Mouse (Mus musculus): ENCODE measurements around the gene Pcdh15. TPM values are rescaled to one million over a fixed set of nuclear protein-coding genes. Genes with fewer than 3 reads are reported as not detected.

Gene Pcdh15
- polyA plus RNA-seq, 1 experiment from 2014 or later, result 14.9 TPM

DNA sequence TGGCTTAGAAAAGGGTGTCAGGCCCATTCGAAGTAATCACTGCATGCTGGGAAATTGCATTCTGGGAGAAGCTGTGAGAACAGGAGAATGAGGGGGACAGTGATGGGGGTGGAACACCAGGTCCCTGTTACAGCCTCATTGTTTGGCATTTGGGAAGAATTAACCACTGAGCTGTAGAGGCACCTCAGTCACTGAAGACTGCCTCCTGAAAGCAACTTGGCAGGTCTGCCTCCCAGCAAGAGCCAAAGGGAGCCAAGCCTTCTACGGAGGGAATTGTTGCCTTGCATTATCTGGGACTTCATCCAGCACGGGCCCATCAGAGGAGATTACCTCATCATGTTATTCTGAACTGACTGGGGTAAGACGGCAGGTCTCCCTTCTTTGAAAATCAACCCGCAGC is 197.3 kb downstream of the Pcdh15 start:
- Histone ChIP-seq H3K9me3 (ENCODE audit: control insufficient read depth, low read length) (no peaks in the 10 kb centered on the region), H3K9ac (no peak overlapping the region), H3K27me3 (ENCODE audit: control insufficient read depth, insufficient read depth, low read length) (no peaks in the 10 kb centered on the region), H3K27ac (no peak overlapping the region), H3K4me1 (replicated peaks; ENCODE audit: control insufficient read depth, insufficient read depth, low read length) (no peaks in the 10 kb centered on the region), H3K36me3 (replicated peaks; ENCODE audit: control insufficient read depth, insufficient read depth) (no peaks in the 10 kb centered on the region), H3K4me3 (replicated peaks; ENCODE audit: low read length) (no peak overlapping the region), H3K4me2 (replicated peaks) (no peak overlapping the region)
- 68% methylated on average over 5 of the region's 5 CpGs for WGBS
- no peak for ATAC-seq (ENCODE audit: low FRiP score)
- DNase-seq (ENCODE audit: low spot score), result no peak

DNA sequence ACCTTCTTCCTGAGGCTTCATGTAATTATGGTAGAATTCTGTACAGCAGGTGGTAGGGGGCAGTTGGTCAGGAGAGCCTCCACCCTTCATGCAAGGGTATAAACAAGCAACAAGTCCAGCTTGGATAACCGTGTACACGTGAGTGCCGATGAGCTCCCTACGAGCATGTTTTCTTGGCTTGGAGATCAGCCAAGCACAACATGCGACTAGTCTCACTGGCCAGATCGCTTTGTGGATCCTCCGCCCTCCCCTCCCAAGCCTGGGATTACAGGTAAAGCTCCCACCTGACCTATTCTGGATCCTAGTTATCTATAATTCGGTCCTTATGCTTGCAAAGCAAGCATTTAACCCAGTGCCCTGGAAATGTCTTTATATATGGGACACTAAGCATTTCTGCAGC is 202.8 kb downstream of the Pcdh15 start:
- DNase-seq (ENCODE audit: low spot score), result no peak
- ATAC-seq (ENCODE audit: low FRiP score), result no peak
- H3K4me2 ChIP-seq (replicated peaks), result no peak overlapping the region

DNA sequence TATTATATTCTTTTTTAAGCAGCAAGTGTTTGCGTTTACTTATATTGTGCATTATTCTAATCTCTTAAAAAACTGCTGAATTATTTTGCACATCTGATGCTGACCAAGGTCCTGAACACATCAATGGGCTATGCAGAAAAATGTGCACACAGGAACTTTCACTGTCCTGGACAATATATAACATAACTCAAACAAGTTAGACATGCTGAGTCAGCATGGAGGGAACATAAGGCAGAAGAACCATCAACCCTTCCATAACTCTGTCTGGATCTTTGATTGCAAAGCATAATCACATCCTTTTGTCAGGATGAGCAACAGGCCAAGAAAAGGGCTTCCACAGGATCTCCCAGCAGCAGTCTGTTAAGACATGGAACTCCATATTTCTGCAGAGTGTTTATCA is 207.5 kb downstream of the Pcdh15 start:
- Histone ChIP-seq H3K27me3 (ENCODE audit: control insufficient read depth, insufficient read depth, low read length) (no peaks in the 10 kb centered on the region), H3K4me3 (replicated peaks; ENCODE audit: low read length) (no peak overlapping the region), H3K4me1 (replicated peaks; ENCODE audit: control insufficient read depth, insufficient read depth, low read length) (no peaks in the 10 kb centered on the region), H3K27ac (no peak overlapping the region), H3K4me2 (replicated peaks) (no peak overlapping the region), H3K9me3 (ENCODE audit: control insufficient read depth, low read length) (no peaks in the 10 kb centered on the region), H3K36me3 (replicated peaks; ENCODE audit: control insufficient read depth, insufficient read depth) (no peaks in the 10 kb centered on the region), H3K9ac (no peak overlapping the region)
- ATAC-seq (ENCODE audit: low FRiP score) (no peak), DNase-seq (ENCODE audit: low spot score) (no peak)
- WGBS, result 98% methylated on average over 1 of the region's 1 CpGs

More for the DNA sequence above, 202.8 kb downstream of the Pcdh15 start:
- no peaks in the 10 kb centered on the region for H3K27me3 ChIP-seq (ENCODE audit: control insufficient read depth, insufficient read depth, low read length)
- H3K9me3 ChIP-seq (ENCODE audit: control insufficient read depth, low read length), result no peaks in the 10 kb centered on the region
- H3K27ac ChIP-seq, result no peak overlapping the region
- H3K4me1 ChIP-seq (replicated peaks; ENCODE audit: control insufficient read depth, insufficient read depth, low read length), result no peaks in the 10 kb centered on the region
- no peak overlapping the region for H3K4me3 ChIP-seq (replicated peaks; ENCODE audit: low read length)
- H3K36me3 ChIP-seq (replicated peaks; ENCODE audit: control insufficient read depth, insufficient read depth), result no peaks in the 10 kb centered on the region
- no peak overlapping the region for H3K9ac ChIP-seq
- 83% methylated on average over 8 of the region's 8 CpGs for WGBS

DNA sequence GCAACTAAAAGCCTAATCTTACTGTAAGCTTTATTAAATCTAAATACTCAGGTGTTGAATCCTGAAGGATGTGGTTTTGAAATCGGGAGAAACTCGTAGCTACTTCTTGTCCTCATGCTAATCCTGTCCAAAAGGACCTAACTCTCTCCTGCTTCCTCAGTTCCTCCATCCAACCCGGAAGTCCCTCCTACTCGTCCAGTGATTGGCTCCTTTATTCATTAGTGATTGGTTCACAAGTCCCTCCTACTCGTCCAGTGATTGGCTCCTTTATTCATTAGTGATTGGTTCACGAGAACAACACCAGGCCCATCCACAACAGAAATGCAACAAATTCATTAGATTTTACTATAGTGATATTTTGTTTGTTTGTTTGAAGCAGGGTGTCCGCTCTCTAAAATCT is 227.7 kb downstream of the Pcdh15 start:
- ATAC-seq (ENCODE audit: low FRiP score) (no peak), DNase-seq (ENCODE audit: low spot score) (no peak)
- Histone ChIP-seq H3K36me3 (replicated peaks; ENCODE audit: control insufficient read depth, insufficient read depth) (no peaks in the 10 kb centered on the region), H3K9me3 (ENCODE audit: control insufficient read depth, low read length) (no peaks in the 10 kb centered on the region), H3K9ac (no peak overlapping the region), H3K4me1 (replicated peaks; ENCODE audit: control insufficient read depth, insufficient read depth, low read length) (no peaks in the 10 kb centered on the region), H3K4me3 (replicated peaks; ENCODE audit: low read length) (no peak overlapping the region), H3K27ac (no peak overlapping the region), H3K27me3 (ENCODE audit: control insufficient read depth, insufficient read depth, low read length) (no peaks in the 10 kb centered on the region), H3K4me2 (replicated peaks) (no peak overlapping the region)
- 92% methylated on average over 7 of the region's 7 CpGs for WGBS

DNA sequence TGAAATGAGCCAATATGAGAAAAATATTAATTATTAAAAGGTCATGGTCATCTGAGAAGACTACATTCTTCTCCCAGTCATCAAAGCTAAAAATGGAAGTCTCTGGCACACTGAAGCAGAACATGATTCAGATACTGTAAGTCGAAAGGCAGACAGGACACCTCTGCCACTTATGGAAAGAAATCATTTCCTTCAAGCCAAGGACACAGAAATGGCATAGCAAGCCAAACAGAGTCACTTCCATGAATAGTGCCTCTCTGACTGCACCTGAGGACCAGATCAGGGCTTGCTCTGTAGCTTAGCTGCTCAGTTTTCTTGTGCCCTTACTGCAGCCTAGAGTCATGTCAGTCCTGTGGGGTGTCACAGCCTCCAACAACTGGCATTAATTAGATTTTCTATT is 234.3 kb downstream of the Pcdh15 start:
- ATAC-seq (ENCODE audit: low FRiP score), result no peak
- Histone ChIP-seq H3K36me3 (replicated peaks; ENCODE audit: control insufficient read depth, insufficient read depth) (no peaks in the 10 kb centered on the region), H3K27ac (no peak overlapping the region), H3K4me2 (replicated peaks) (no peak overlapping the region), H3K9ac (no peak overlapping the region), H3K9me3 (ENCODE audit: control insufficient read depth, low read length) (no peaks in the 10 kb centered on the region), H3K27me3 (ENCODE audit: control insufficient read depth, insufficient read depth, low read length) (no peaks in the 10 kb centered on the region), H3K4me3 (replicated peaks; ENCODE audit: low read length) (no peak overlapping the region), H3K4me1 (replicated peaks; ENCODE audit: control insufficient read depth, insufficient read depth, low read length) (no peaks in the 10 kb centered on the region)
- WGBS, result 87% methylated on average over 1 of the region's 1 CpGs
- no peak for DNase-seq (ENCODE audit: low spot score)

DNA sequence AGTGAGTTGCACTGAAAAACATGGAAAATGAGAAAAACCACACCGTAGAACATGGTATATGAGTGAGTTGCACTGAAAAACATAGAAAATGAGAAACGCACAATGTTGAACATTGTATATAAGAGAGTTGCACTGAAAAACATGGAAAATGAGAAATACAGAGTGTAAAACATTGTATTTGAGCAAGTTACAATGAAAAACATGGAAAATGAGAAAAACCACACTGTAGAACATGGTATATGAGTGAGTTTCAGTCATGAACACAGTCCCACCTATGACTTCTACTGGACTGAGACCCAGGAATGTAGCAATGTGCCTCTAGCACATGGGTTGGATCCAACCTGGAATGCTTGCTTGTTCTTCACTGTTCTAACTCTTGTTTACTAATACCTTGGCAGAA is 279.9 kb downstream of the Pcdh15 start:
- no peaks in the 10 kb centered on the region for H3K27me3 ChIP-seq (ENCODE audit: control insufficient read depth, insufficient read depth, low read length)
- DNase-seq (ENCODE audit: low spot score) (no peak), ATAC-seq (ENCODE audit: low FRiP score) (no peak)
- WGBS, result 93% methylated on average over 2 of the region's 2 CpGs
- no peaks in the 10 kb centered on the region for H3K9me3 ChIP-seq (ENCODE audit: control insufficient read depth, low read length)
- no peak overlapping the region for H3K4me3 ChIP-seq (replicated peaks; ENCODE audit: low read length)
- no peak overlapping the region for H3K4me2 ChIP-seq (replicated peaks)
- no peak overlapping the region for H3K9ac ChIP-seq
- H3K4me1 ChIP-seq (replicated peaks; ENCODE audit: control insufficient read depth, insufficient read depth, low read length), result no peaks in the 10 kb centered on the region
- no peak overlapping the region for H3K27ac ChIP-seq
- H3K36me3 ChIP-seq (replicated peaks; ENCODE audit: control insufficient read depth, insufficient read depth), result no peaks in the 10 kb centered on the region

DNA sequence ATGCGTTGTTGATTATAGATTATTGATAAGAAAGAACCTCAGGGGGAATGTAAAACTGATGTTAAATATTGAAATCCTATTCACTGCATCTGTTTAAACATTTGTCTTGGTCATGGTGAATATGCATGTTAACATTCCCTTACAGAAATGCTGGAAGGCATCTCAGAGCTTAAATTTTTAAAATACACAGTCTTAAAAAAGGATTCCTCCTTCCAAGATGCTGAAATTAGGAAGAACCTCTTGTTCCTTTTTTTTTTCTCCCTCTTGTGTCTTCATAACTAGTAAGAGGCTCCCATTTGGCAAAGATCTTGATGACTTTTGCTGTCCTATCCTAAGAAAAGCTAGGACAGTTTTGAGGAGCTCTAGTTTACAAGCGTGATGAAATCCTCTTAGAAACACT is 284.9 kb downstream of the Pcdh15 start:
- H3K4me1 ChIP-seq (replicated peaks; ENCODE audit: control insufficient read depth, insufficient read depth, low read length), result no peaks in the 10 kb centered on the region
- H3K27me3 ChIP-seq (ENCODE audit: control insufficient read depth, insufficient read depth, low read length), result no peaks in the 10 kb centered on the region
- no peak overlapping the region for H3K27ac ChIP-seq
- no peaks in the 10 kb centered on the region for H3K36me3 ChIP-seq (replicated peaks; ENCODE audit: control insufficient read depth, insufficient read depth)
- H3K9ac ChIP-seq, result no peak overlapping the region
- no peak overlapping the region for H3K4me3 ChIP-seq (replicated peaks; ENCODE audit: low read length)
- WGBS, result 87% methylated on average over 2 of the region's 2 CpGs
- no peak overlapping the region for H3K4me2 ChIP-seq (replicated peaks)
- no peaks in the 10 kb centered on the region for H3K9me3 ChIP-seq (ENCODE audit: control insufficient read depth, low read length)
- ATAC-seq (ENCODE audit: low FRiP score) (no peak), DNase-seq (ENCODE audit: low spot score) (no peak)

DNA sequence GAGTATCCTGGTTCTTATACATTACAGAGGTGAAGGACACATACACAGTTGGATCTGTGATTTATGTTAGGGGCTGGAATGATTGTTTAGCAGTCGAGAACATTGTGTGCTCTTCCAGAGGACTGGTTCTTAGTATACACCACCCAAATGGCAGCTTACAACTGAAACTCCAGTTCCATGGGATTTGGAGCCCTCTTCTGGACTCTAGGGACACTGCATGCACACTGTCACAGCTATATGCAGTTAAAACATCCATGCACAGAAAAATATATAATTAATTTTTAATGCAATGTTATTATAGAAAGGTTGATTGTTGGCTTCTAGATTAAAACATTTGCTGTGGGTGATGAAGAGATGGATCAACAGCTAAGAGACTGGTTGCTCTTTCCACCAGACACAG is 301.3 kb downstream of the Pcdh15 start:
- Histone ChIP-seq H3K27ac (no peak overlapping the region), H3K9me3 (ENCODE audit: control insufficient read depth, low read length) (no peaks in the 10 kb centered on the region), H3K36me3 (replicated peaks; ENCODE audit: control insufficient read depth, insufficient read depth) (no peaks in the 10 kb centered on the region), H3K9ac (no peak overlapping the region), H3K4me2 (replicated peaks) (no peak overlapping the region), H3K4me1 (replicated peaks; ENCODE audit: control insufficient read depth, insufficient read depth, low read length) (no peaks in the 10 kb centered on the region), H3K4me3 (replicated peaks; ENCODE audit: low read length) (no peak overlapping the region), H3K27me3 (ENCODE audit: control insufficient read depth, insufficient read depth, low read length) (no peaks in the 10 kb centered on the region)
- 89% methylated on average over 1 of the region's 1 CpGs for WGBS
- no peak for DNase-seq (ENCODE audit: low spot score)
- ATAC-seq (ENCODE audit: low FRiP score), result no peak

DNA sequence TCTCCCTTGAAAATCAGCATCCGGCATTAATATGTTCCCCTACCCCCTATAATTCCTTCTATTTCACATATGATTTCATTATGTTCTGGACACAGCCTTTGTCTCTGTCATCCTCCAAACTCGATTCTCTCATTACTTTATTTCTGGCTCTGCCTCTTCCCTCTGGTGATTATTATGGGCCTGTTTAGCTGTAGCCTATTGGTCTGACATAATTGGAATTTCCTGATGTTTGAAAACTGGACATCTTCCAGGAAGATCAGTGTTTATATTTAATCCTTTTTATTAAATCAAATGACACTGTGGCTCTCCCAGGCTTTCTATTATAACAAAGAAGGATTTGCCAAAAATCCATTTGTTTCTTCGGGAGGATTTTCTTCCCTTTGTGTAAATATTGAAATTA is 326.3 kb downstream of the Pcdh15 start:
- Histone ChIP-seq H3K4me3 (replicated peaks; ENCODE audit: low read length) (no peak overlapping the region), H3K9me3 (ENCODE audit: control insufficient read depth, low read length) (no peaks in the 10 kb centered on the region), H3K27ac (no peak overlapping the region), H3K9ac (no peak overlapping the region), H3K4me1 (replicated peaks; ENCODE audit: control insufficient read depth, insufficient read depth, low read length) (no peaks in the 10 kb centered on the region), H3K36me3 (replicated peaks; ENCODE audit: control insufficient read depth, insufficient read depth) (no peaks in the 10 kb centered on the region), H3K27me3 (ENCODE audit: control insufficient read depth, insufficient read depth, low read length) (no peaks in the 10 kb centered on the region), H3K4me2 (replicated peaks) (no peak overlapping the region)
- 75% methylated on average over 3 of the region's 3 CpGs for WGBS
- no peak for DNase-seq (ENCODE audit: low spot score)
- ATAC-seq (ENCODE audit: low FRiP score), result no peak

DNA sequence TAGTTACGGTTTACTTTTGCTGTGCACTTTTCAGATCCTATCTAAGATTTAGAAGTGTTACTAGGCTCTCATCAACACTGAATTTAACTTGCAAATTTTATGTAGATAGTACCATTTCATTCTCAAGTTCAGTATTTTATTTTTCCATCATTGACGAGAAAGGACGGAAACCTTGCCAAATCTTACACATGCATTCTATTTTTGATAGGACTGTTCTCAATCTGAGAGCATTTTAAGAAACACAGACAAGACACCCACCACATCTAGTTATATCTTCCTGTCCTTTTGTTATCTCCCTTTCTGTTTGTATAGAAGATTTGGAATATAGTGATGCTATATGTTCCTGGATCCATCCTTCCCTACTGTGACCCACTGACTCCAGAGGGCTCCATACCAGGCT is 332.2 kb downstream of the Pcdh15 start:
- DNase-seq (ENCODE audit: low spot score), result no peak
- Histone ChIP-seq H3K9ac (no peak overlapping the region), H3K4me1 (replicated peaks; ENCODE audit: control insufficient read depth, insufficient read depth, low read length) (no peaks in the 10 kb centered on the region), H3K4me2 (replicated peaks) (no peak overlapping the region), H3K9me3 (ENCODE audit: control insufficient read depth, low read length) (no peaks in the 10 kb centered on the region), H3K27me3 (ENCODE audit: control insufficient read depth, insufficient read depth, low read length) (no peaks in the 10 kb centered on the region), H3K36me3 (replicated peaks; ENCODE audit: control insufficient read depth, insufficient read depth) (no peaks in the 10 kb centered on the region), H3K27ac (no peak overlapping the region), H3K4me3 (replicated peaks; ENCODE audit: low read length) (no peak overlapping the region)
- no peak for ATAC-seq (ENCODE audit: low FRiP score)
- WGBS, result 95% methylated on average over 3 of the region's 3 CpGs

All from hindbrain, embryonic 14.5 days (tissue).